In genomic region chr11:63420341-63420740, GRCm38 (mm10) we compare ENCODE assay signal across 22 mouse cellular contexts.
"Had no signal": no experiment of that assay in that cellular context is flagged by ENCODE, and none has a peak within 500 bp of the region (broad histone marks: within the 10 kb centered on the region; RNA-seq: fewer than 3 reads in every experiment).

No protein-coding gene starts in this region.

- DNase-seq: forebrain, postnatal 0 days; gastrocnemius, postnatal 14 days; gastrocnemius, postnatal 36 days; heart, adult 2 months; kidney, adult 11 months; kidney, adult 2 months; kidney, adult 9 months; kidney, postnatal 10 days; kidney, postnatal 36 days; layer of hippocampus, adult 9-11 months; layer of hippocampus, postnatal 36 days; left cerebral cortex, postnatal 4 days had no signal

- H3K27ac ChIP-seq: forebrain, embryonic 15.5 days; heart, adult 2 months; hindbrain, embryonic 13.5 days; hindbrain, embryonic 15.5 days; hindbrain, postnatal 0 days; kidney, embryonic 15.5 days; limb, embryonic 13.5 days; limb, embryonic 15.5 days; liver, embryonic 12.5 days had no signal

- H3K27me3 ChIP-seq: heart, embryonic 12.5 days; hindbrain, embryonic 15.5 days; limb, embryonic 15.5 days; liver, embryonic 12.5 days had no signal

- ATAC-seq: forebrain, embryonic 15.5 days; forebrain, postnatal 0 days; hindbrain, postnatal 0 days; intestine, embryonic 16.5 days; liver, embryonic 12.5 days had no signal

- H3K9ac ChIP-seq: forebrain, embryonic 15.5 days; forebrain, postnatal 0 days; heart, embryonic 12.5 days; hindbrain, embryonic 13.5 days; hindbrain, embryonic 15.5 days; kidney, embryonic 15.5 days; limb, embryonic 13.5 days; limb, embryonic 15.5 days; liver, embryonic 12.5 days had no signal

- H3K4me3 ChIP-seq: forebrain, embryonic 15.5 days; heart, adult 2 months; heart, embryonic 12.5 days; hindbrain, embryonic 13.5 days; hindbrain, embryonic 15.5 days; kidney, embryonic 15.5 days; limb, embryonic 13.5 days; limb, embryonic 15.5 days; liver, embryonic 12.5 days had no signal

- H3K36me3 ChIP-seq: forebrain, embryonic 15.5 days; heart, embryonic 12.5 days; hindbrain, embryonic 13.5 days; hindbrain, embryonic 15.5 days; kidney, embryonic 15.5 days; limb, embryonic 13.5 days; limb, embryonic 15.5 days; liver, embryonic 12.5 days had no signal

- H3K4me1 ChIP-seq: forebrain, embryonic 15.5 days; heart, embryonic 12.5 days; hindbrain, embryonic 13.5 days; hindbrain, embryonic 15.5 days; kidney, embryonic 15.5 days; limb, embryonic 13.5 days; limb, embryonic 15.5 days; liver, embryonic 12.5 days had no signal

- H3K9me3 ChIP-seq: forebrain, embryonic 15.5 days; heart, embryonic 12.5 days; hindbrain, embryonic 13.5 days; hindbrain, embryonic 15.5 days; kidney, embryonic 15.5 days; limb, embryonic 13.5 days; limb, embryonic 15.5 days; liver, embryonic 12.5 days had no signal

- H3K4me2 ChIP-seq: forebrain, embryonic 15.5 days; heart, embryonic 12.5 days; hindbrain, embryonic 13.5 days; hindbrain, embryonic 15.5 days; kidney, embryonic 15.5 days; limb, embryonic 13.5 days; limb, embryonic 15.5 days; liver, embryonic 12.5 days had no signal
